Comparison of ENCODE assay signal across 11 mouse cellular contexts in genomic region chr8:108593891-108594290, GRCm38 (mm10).
DNase-seq lines count a peak whose midpoint lies in the region; ATAC-seq and TF ChIP-seq lines count a peak whose summit lies in the region.
"Had no signal": no experiment of that assay in that cellular context is flagged by ENCODE, and none has a peak within 500 bp of the region (broad histone marks: within the 10 kb centered on the region; RNA-seq: fewer than 3 reads in every experiment).

No protein-coding gene starts in this region.

- WGBS in kidney, adult 2 months: 61% methylated on average over 9 of the region's 9 CpGs
- 17% methylated on average over 9 of the region's 9 CpGs for WGBS in limb, embryonic 15.5 days

- no peaks in the 10 kb centered on the region for H3K9me3 ChIP-seq in limb, embryonic 15.5 days
- H3K9me3 ChIP-seq: midbrain, embryonic 12.5 days had no signal

- DNase-seq in gastrocnemius, postnatal 10 days: peak; percentile 17
- no peak for DNase-seq in gastrocnemius, postnatal 25 days
- peak; percentile 66 for DNase-seq in kidney, postnatal 10 days
- DNase-seq in kidney, adult 2 months: no peak
- peak; percentile 80 for DNase-seq in embryo, embryonic 11 days
- no peak for DNase-seq in left cerebral cortex, postnatal 25 days (ENCODE audit: low spot score in 2 of 2)
- DNase-seq: cerebellum, adult 11-12 months; kidney, adult 11 months had no signal

- H3K27me3 ChIP-seq in kidney, adult 2 months (replicated peaks; ENCODE audit: control insufficient read depth, insufficient read depth, low read length): no peaks in the 10 kb centered on the region
- H3K27me3 ChIP-seq in limb, embryonic 15.5 days: no peaks in the 10 kb centered on the region
- H3K27me3 ChIP-seq: midbrain, embryonic 12.5 days had no signal

- peak; percentile 65; the same call in 1 of the 2 replicates for ATAC-seq in limb, embryonic 15.5 days (ENCODE audit: insufficient number of reproducible peaks, low FRiP score, low TSS enrichment, low read depth)
- no peak for ATAC-seq in megakaryocyte, adult 5-6 weeks (ENCODE audit: poor library complexity, severe bottlenecking)

- H3K4me2 ChIP-seq in limb, embryonic 15.5 days: 0 out of 2 replicates have a peak overlapping the region, but pooled peaks have one; percentile 12
- H3K4me2 ChIP-seq: midbrain, embryonic 12.5 days had no signal

- H3K4me1 ChIP-seq in kidney, adult 2 months (ENCODE audit: control insufficient read depth, insufficient read depth, low read length): no peaks in the 10 kb centered on the region
- peaks cover 40% of the 10 kb centered on the region for H3K4me1 ChIP-seq in limb, embryonic 15.5 days

- no peak overlapping the region for H3K27ac ChIP-seq in kidney, adult 2 months (ENCODE audit: insufficient read depth, low read depth, low read length)
- peak overlapping the region; percentile 81 for H3K27ac ChIP-seq in limb, embryonic 15.5 days

- intact Hi-C loops in left cerebral cortex, postnatal 25 days (cut with DNase I): no loop called here

- H3K4me3 ChIP-seq in kidney, adult 2 months (ENCODE audit: insufficient read depth, low read depth, low read length): no peak overlapping the region
- H3K4me3 ChIP-seq in limb, embryonic 15.5 days: no peak overlapping the region
- H3K4me3 ChIP-seq: midbrain, embryonic 12.5 days had no signal

- TF ChIP-seq CTCF in kidney, adult 2 months (conservative IDR thresholded peaks at IDR 0.05; ENCODE audit: insufficient read depth, insufficient read length, low read depth, low read length): no peak

- no peak overlapping the region for H3K9ac ChIP-seq in limb, embryonic 15.5 days
- H3K9ac ChIP-seq: midbrain, embryonic 12.5 days had no signal

- TF ChIP-seq POLR2A in kidney, adult 2 months (IDR thresholded peaks at IDR 0.05; ENCODE audit: low read depth, low read length): no peak

- H3K36me3 ChIP-seq in kidney, adult 2 months (ENCODE audit: control insufficient read depth, insufficient read depth, low read length): no peaks in the 10 kb centered on the region
- H3K36me3 ChIP-seq in limb, embryonic 15.5 days: no peaks in the 10 kb centered on the region
- H3K36me3 ChIP-seq: midbrain, embryonic 12.5 days had no signal

Comparison
In these comparisons a context has a peak if more than half of its experiments do, and no peak if none do; other contexts are left out.
1. DNase-seq: peak in gastrocnemius, postnatal 10 days (single experiment), kidney, postnatal 10 days (single experiment) and embryo, embryonic 11 days (single experiment); none in gastrocnemius, postnatal 25 days (single experiment), kidney, adult 2 months (single experiment) and left cerebral cortex, postnatal 25 days (0 of 2).